Mouse (Mus musculus) activated CD4-positive, CD25-positive, alpha-beta regulatory T cell, adult 4 months (primary cell): ENCODE data around the gene Ptpn14. TPM values are rescaled to one million over a fixed set of nuclear protein-coding genes. Genes with fewer than 3 reads are reported as not detected.

ENCODE experiments used
- ATAC-seq: one replicate; pipeline ENCODE4 v1.8.0; 2017
- polyA plus RNA-seq, 2 experiments: library from polyadenylated mRNA; unstranded; fragments of 100-300 nt; shearing (Covaris generic); gene quantifications; one replicate each; pipeline ENCODE4 v1.2.1; 2017

Gene Ptpn14
- polyA plus RNA-seq, 2 experiments from 2014 or later, result 0.20 TPM; not detected in 1

- no peak for ATAC-seq
These were observed 141.7 kb downstream of the Ptpn14 start for GRCm38 (mm10) chr1:189869651-189870270.

GRCm38 (mm10) chr1:189870539-189870938 lies 142.5 kb downstream of the Ptpn14 start:
- ATAC-seq, result no peak

- no peak for ATAC-seq
These were observed 143.6 kb downstream of the Ptpn14 start for GRCm38 (mm10) chr1:189871625-189872024.

GRCm38 (mm10) chr1:189872050-189872449 lies 144.0 kb downstream of the Ptpn14 start:
- ATAC-seq, result no peak

GRCm38 (mm10) chr1:189873591-189873990 lies 145.5 kb downstream of the Ptpn14 start:
- no peak for ATAC-seq

- ATAC-seq, result no peak
These were observed 147.4 kb downstream of the Ptpn14 start for GRCm38 (mm10) chr1:189875439-189875861.

GRCm38 (mm10) chr1:189876162-189876561 lies 148.1 kb downstream of the Ptpn14 start:
- no peak for ATAC-seq

GRCm38 (mm10) chr1:189879212-189879611 lies 151.1 kb downstream of the Ptpn14 start:
- no peak for ATAC-seq

- no peak for ATAC-seq
These were observed 151.9 kb downstream of the Ptpn14 start for GRCm38 (mm10) chr1:189879965-189880364.

GRCm38 (mm10) chr1:189880745-189881144 lies 152.7 kb downstream of the Ptpn14 start:
- ATAC-seq, result no peak

- ATAC-seq, result peak; percentile 28
These were observed 154.8 kb downstream of the Ptpn14 start for GRCm38 (mm10) chr1:189882886-189883285.

- ATAC-seq, result no peak
These were observed 155.6 kb downstream of the Ptpn14 start for GRCm38 (mm10) chr1:189883531-189884170.

- ATAC-seq, result no peak
These were observed 156.9 kb downstream of the Ptpn14 start for GRCm38 (mm10) chr1:189884951-189885350.

GRCm38 (mm10) chr1:189885975-189886374 lies 157.9 kb downstream of the Ptpn14 start:
- no peak for ATAC-seq

GRCm38 (mm10) chr1:189887518-189887917 lies 159.4 kb downstream of the Ptpn14 start:
- peak; percentile 74 for ATAC-seq

GRCm38 (mm10) chr1:189888749-189889148 lies 160.7 kb downstream of the Ptpn14 start:
- no peak for ATAC-seq

- ATAC-seq, result no peak
These were observed 166.1 kb downstream of the Ptpn14 start for GRCm38 (mm10) chr1:189894191-189894590.

- ATAC-seq, result no peak
These were observed 169.8 kb downstream of the Ptpn14 start for GRCm38 (mm10) chr1:189897861-189898260.

GRCm38 (mm10) chr1:189898708-189899107 lies 170.6 kb downstream of the Ptpn14 start:
- no peak for ATAC-seq

- no peak for ATAC-seq
These were observed 171.5 kb downstream of the Ptpn14 start for GRCm38 (mm10) chr1:189899526-189899925.

GRCm38 (mm10) chr1:189902413-189902812 lies 174.3 kb downstream of the Ptpn14 start:
- no peak for ATAC-seq

- ATAC-seq, result no peak
These were observed 175.1 kb downstream of the Ptpn14 start for GRCm38 (mm10) chr1:189903169-189903568.

- no peak for ATAC-seq
These were observed 182.7 kb downstream of the Ptpn14 start for GRCm38 (mm10) chr1:189910685-189911345.
